Mouse (Mus musculus): ENCODE data around the gene Polg2. TPM values are rescaled to one million over a fixed set of nuclear protein-coding genes. Genes with fewer than 3 reads are reported as not detected.

Polg2 gene
- total and polyA plus RNA-seq, 3 experiments, result 2.7 to 4.2 (median 3.7) TPM

- Histone ChIP-seq H3K4me1 (ENCODE audit: control insufficient read depth, insufficient read depth, low read length) (peaks cover 15% of the 10 kb centered on the region), H3K27ac (peak overlapping the region; percentile 86), H3K9ac (ENCODE audit: low read depth, low read length) (no peak overlapping the region), H3K4me3 (no peak overlapping the region), H3K27me3 (ENCODE audit: control insufficient read depth, insufficient read depth, low read length) (no peaks in the 10 kb centered on the region), H3K36me3 (ENCODE audit: control insufficient read depth, insufficient read depth, low read length) (no peaks in the 10 kb centered on the region; the same call in 1 of the 2 replicates), H3K79me2 (replicated peaks; ENCODE audit: control insufficient read depth, insufficient read depth, low read length) (no peaks in the 10 kb centered on the region)
- peak; percentile 80; the same call in 1 of the 2 replicates for TF ChIP-seq EP300 (IDR thresholded peaks at IDR 0.05; ENCODE audit: insufficient read depth, low read depth, low read length)
- TF ChIP-seq CTCF (IDR thresholded peaks at IDR 0.05), result no peak
- TF ChIP-seq POLR2A (IDR thresholded peaks at IDR 0.05; ENCODE audit: insufficient read depth, low read depth, low read length), result peak; percentile 37; the same call in 1 of the 2 replicates
- intact Hi-C loops (cut with DNase I), result loop anchor here (1.0 kb wide), 2 partner anchors 29 to 57 kb away; no protein-coding TSS in a partner anchor
- DNase-seq, result peak; percentile 58 to 73
- WGBS, result 45% methylated on average over 12 of the region's 12 CpGs
These were observed 42.1 kb downstream of the Polg2 start for GRCm38 (mm10) chr11:106737178-106737621.

- intact Hi-C loops (cut with DNase I), result loop anchor here (1.0 kb wide), 2 partner anchors 28 to 56 kb away; no protein-coding TSS in a partner anchor
- DNase-seq, result no peak
- no peak for TF ChIP-seq EP300 (IDR thresholded peaks at IDR 0.05; ENCODE audit: insufficient read depth, low read depth, low read length)
- TF ChIP-seq POLR2A (IDR thresholded peaks at IDR 0.05; ENCODE audit: insufficient read depth, low read depth, low read length), result no peak
- no peak for TF ChIP-seq CTCF (IDR thresholded peaks at IDR 0.05)
- H3K27me3 ChIP-seq (ENCODE audit: control insufficient read depth, insufficient read depth, low read length), result no peaks in the 10 kb centered on the region
- H3K4me3 ChIP-seq, result no peak overlapping the region
- H3K36me3 ChIP-seq (ENCODE audit: control insufficient read depth, insufficient read depth, low read length), result no peaks in the 10 kb centered on the region; the same call in 1 of the 2 replicates
- no peaks in the 10 kb centered on the region for H3K79me2 ChIP-seq (replicated peaks; ENCODE audit: control insufficient read depth, insufficient read depth, low read length)
- H3K9ac ChIP-seq (ENCODE audit: low read depth, low read length), result no peak overlapping the region
- 65% methylated on average over 3 of the region's 3 CpGs for WGBS
- peaks cover 15% of the 10 kb centered on the region for H3K4me1 ChIP-seq (ENCODE audit: control insufficient read depth, insufficient read depth, low read length)
- peak overlapping the region; percentile 86 for H3K27ac ChIP-seq
These were observed 42.7 kb downstream of the Polg2 start for GRCm38 (mm10) chr11:106736614-106737013.

GRCm38 (mm10) chr11:106730714-106731113, 48.6 kb downstream of the Polg2 start:
- no peak for DNase-seq
- Histone ChIP-seq H3K4me1 (ENCODE audit: control insufficient read depth, insufficient read depth, low read length) (peaks cover 8% of the 10 kb centered on the region), H3K9ac (ENCODE audit: low read depth, low read length) (no peak overlapping the region)

GRCm38 (mm10) chr11:106729656-106730055, 49.7 kb downstream of the Polg2 start:
- intact Hi-C loops (cut with DNase I), result no loop called here
- H3K27ac ChIP-seq, result peak overlapping the region; percentile 78
- WGBS, result 100% methylated on average over 1 of the region's 1 CpGs

More at GRCm38 (mm10) chr11:106730714-106731113, 48.6 kb downstream of the Polg2 start:
- no peaks in the 10 kb centered on the region for H3K27me3 ChIP-seq (ENCODE audit: control insufficient read depth, insufficient read depth, low read length)
- peak overlapping the region; percentile 78 for H3K27ac ChIP-seq
- H3K79me2 ChIP-seq (replicated peaks; ENCODE audit: control insufficient read depth, insufficient read depth, low read length), result no peaks in the 10 kb centered on the region
- no peak overlapping the region for H3K4me3 ChIP-seq
- TF ChIP-seq POLR2A (IDR thresholded peaks at IDR 0.05; ENCODE audit: insufficient read depth, low read depth, low read length), result no peak
- no peak for TF ChIP-seq CTCF (IDR thresholded peaks at IDR 0.05)
- TF ChIP-seq EP300 (IDR thresholded peaks at IDR 0.05; ENCODE audit: insufficient read depth, low read depth, low read length), result no peak
- 11% methylated on average over 4 of the region's 4 CpGs for WGBS
- intact Hi-C loops (cut with DNase I), result no loop called here
- H3K36me3 ChIP-seq (ENCODE audit: control insufficient read depth, insufficient read depth, low read length), result no peaks in the 10 kb centered on the region; the same call in 1 of the 2 replicates

GRCm38 (mm10) chr11:106728402-106729366, 50.7 kb downstream of the Polg2 start:
- DNase-seq, result no peak
- intact Hi-C loops (cut with DNase I), result no loop called here
- TF ChIP-seq POLR2A (IDR thresholded peaks at IDR 0.05; ENCODE audit: insufficient read depth, low read depth, low read length) (no peak), EP300 (IDR thresholded peaks at IDR 0.05; ENCODE audit: insufficient read depth, low read depth, low read length) (0 out of 2 replicates have a peak, but pooled peaks have one; percentile 63)
- no peaks in the 10 kb centered on the region for H3K27me3 ChIP-seq (ENCODE audit: control insufficient read depth, insufficient read depth, low read length)
- peaks cover 8% of the 10 kb centered on the region for H3K4me1 ChIP-seq (ENCODE audit: control insufficient read depth, insufficient read depth, low read length)
- no peak overlapping the region for H3K9ac ChIP-seq (ENCODE audit: low read depth, low read length)
- no peaks in the 10 kb centered on the region; the same call in 1 of the 2 replicates for H3K36me3 ChIP-seq (ENCODE audit: control insufficient read depth, insufficient read depth, low read length)
- WGBS, result 64% methylated on average over 10 of the region's 10 CpGs
- no peaks in the 10 kb centered on the region for H3K79me2 ChIP-seq (replicated peaks; ENCODE audit: control insufficient read depth, insufficient read depth, low read length)
- H3K27ac ChIP-seq, result peak overlapping the region; percentile 69
- H3K4me3 ChIP-seq, result no peak overlapping the region

More at GRCm38 (mm10) chr11:106729656-106730055, 49.7 kb downstream of the Polg2 start:
- Histone ChIP-seq H3K27me3 (ENCODE audit: control insufficient read depth, insufficient read depth, low read length) (no peaks in the 10 kb centered on the region), H3K4me1 (ENCODE audit: control insufficient read depth, insufficient read depth, low read length) (peaks cover 8% of the 10 kb centered on the region), H3K36me3 (ENCODE audit: control insufficient read depth, insufficient read depth, low read length) (no peaks in the 10 kb centered on the region; the same call in 1 of the 2 replicates), H3K4me3 (no peak overlapping the region), H3K79me2 (replicated peaks; ENCODE audit: control insufficient read depth, insufficient read depth, low read length) (no peaks in the 10 kb centered on the region), H3K9ac (ENCODE audit: low read depth, low read length) (no peak overlapping the region)
- no peak for DNase-seq
- TF ChIP-seq EP300 (IDR thresholded peaks at IDR 0.05; ENCODE audit: insufficient read depth, low read depth, low read length) (no peak), CTCF (IDR thresholded peaks at IDR 0.05) (no peak), POLR2A (IDR thresholded peaks at IDR 0.05; ENCODE audit: insufficient read depth, low read depth, low read length) (no peak)

Data from heart, adult 2 months (tissue).